Mouse (Mus musculus): Measurements from ENCODE around the gene Uba52.

Uba52 gene

DNA sequence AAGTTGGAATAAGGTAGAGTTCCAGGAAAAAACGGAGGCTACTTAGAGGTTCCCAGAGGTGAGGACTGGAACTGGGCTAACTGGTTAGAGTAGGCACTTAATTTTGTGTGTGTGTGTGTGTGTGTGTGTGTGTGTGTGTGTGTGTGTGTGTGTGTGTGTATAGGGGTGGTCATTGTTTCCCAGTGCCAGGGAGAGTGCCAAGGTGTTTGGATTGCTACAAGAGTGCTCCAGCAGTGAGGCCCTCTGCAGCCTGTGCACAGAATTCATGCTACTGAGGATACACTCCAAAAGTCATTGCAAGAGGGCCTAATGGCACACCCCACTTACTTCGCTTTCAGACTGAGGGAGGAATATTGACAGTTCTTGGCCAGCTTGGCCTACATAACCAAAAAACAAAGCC is 27.7 kb downstream of the Uba52 start:
- DNase-seq (ENCODE audit: low spot score in 2 of 2): no peak

DNA sequence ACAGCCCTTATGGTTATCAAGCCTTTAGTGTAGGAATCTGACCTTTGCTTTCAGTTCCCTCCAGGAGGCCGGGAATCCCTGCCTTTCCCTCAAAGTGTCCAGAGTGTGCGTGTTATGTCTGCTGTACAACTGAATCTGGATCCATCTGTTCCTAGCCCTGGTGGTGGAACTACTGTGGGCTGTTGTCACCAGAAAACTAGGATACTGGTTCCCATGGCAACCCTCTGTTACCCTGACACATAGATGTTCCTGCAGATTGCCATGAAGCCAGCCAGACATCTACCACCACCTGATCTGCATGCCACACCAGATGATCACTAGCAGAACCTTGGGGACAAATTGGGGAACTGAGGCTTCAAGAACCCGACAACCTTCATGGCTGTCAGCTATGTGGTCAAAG is 28.7 kb downstream of the Uba52 start:
- no peak for DNase-seq (ENCODE audit: low spot score in 2 of 2)

DNA sequence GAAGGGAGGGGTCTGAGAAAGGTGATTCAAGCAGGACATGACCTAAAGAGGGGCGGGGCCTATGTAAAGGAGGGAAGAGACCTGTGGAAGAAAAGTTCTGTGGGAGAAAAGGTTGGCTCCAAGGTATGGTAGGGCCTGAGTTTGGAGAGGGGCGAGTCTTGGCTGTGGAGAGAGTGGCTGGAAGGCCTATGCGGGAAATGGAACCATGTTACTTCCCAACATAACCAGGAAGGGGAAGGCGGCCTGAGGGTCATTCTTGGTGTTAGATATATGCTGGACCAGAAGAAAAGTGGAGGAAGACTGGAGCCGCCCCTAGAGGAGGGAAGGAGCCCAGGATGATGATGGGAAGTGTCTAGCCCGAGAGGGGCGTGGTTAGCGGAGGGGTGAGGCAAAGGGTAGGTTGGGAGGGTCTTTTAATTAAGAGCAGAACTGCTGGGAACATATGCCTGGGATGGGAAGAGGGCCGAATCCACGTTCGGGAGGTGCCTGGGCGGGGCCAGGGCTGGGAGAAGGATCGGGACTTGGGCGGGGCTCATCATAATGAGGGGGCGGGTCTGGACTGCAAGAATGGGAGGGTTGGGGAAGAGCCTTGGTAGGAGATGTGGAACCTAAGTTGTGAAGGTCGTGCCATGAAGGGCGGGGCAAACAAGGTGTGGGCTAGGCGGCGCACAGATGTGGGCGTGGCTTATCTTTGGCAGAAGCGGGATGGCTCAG is 33.2 kb downstream of the Uba52 start:
- DNase-seq (ENCODE audit: low spot score in 2 of 2): no peak

DNA sequence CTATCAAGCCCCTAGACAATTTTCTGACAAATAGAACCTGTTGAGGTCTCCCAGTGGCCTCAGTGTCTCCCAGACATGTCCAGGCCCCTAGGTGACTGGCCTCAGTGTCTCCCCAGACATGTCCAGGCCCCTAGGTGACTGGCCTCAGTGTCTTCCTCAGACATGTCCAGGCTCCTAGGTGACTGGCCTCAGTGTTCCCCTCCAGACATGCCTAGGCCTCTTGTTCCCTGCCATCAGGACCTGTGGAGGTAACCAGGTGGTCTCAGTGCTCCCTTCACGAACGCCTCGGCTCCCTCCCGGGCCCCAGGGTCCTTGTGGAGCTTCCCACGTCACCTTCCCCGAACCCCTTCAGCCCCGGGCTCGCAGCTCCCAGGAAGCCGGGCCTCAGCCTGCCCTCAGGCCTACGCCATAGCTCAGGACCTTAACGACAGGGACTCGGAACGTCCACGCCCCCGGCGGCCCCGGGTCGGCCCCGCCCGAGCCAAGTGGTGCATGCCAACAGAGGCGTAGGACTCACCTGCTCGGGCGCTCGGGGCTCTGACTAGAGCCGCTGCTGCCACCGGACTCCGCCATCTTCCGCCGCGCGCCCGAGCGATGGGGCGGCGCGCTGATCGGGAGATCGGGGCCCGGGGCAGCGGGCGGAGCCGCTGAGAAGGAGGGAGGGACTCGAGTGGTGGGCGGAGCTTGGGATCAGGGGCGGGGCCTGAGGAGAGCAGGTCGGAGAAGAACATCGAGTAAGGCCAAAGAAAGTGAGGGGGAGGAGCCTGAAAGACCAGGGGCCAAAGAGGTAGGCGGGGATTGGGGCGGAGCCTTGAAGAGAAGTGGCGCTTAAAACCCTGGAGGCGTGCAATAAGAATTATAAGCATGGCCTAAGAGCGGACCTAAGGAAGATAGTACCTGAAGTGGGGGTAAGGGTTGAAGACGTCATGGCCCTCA is 34.0 kb downstream of the Uba52 start, which contains the start of gene Klhl26:
Gene Klhl26, minus strand, starts transcription at position 636 of the 936 bp plus-strand sequence.
- DNase-seq (ENCODE audit: low spot score in 2 of 2): peak; percentile 72 to 84

DNA sequence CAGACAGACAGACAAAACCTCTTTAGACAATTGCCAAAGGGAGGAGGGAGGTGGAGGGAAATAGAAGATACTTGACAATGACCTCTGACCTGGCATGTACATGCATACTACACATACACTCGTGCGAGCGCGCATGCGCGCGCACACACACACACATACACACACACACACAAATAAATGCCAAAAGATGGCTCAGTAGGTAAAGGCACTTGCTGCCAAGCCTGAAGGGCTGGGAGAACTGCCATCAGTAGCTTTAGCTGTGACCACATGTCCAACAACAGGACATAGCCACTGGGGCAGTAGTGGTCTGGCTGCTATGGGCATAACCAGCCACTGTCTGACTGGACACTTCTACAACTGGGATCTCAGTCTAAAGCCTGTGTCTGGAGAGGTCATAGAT is 38.7 kb downstream of the Uba52 start:
- no peak for DNase-seq (ENCODE audit: low spot score in 2 of 2)

DNA sequence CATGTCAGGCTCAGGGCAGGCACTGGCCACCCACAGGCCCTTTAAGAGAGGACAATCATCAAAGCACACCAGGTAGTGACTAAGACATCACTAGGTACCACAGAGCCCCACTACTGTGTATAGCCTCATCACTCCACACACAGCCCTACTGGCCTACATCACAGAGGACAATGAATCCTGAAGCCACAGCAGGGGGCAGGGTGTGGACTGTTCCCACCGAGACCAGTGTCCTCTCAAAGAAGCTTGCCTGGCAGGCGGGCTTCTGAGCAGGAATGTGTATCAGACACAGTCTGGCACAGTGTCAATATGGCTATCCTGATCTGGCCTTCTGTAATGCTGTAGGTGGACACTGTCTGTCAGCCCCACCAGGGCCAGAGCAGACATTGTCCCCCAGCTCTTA is 40.7 kb downstream of the Uba52 start:
- DNase-seq (ENCODE audit: low spot score in 2 of 2): no peak

DNA sequence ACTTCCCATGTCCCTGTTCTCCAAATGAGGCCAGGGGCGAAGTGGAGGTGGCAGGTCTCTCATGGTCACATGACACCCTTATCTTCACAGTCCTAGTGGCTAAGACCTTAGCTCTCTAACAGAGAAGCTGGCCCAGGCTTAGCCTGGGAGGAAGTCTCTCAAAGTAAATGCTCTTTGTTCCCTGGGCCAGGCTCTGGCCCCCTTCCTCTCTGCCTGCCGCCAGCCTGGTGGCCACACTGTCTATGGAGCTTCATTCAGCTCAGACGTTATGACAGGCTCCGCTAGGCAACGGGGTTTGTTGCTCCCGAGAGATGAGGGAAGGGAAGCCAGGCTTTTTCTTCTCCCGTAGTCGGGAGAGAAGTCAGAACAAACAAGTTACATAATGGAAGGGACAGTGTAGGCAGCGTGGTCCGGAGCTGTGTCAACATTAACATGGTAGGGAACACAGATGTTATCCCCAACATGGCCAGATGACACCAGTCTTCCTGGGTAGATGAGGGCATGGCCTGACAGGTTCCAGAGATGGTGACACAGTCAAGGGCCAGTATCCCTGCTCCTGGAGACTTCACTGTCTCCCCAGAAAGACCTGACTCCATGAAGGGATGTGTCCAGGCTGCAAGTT is 41.2 kb downstream of the Uba52 start:
- no peak for DNase-seq (ENCODE audit: low spot score in 2 of 2)

DNA sequence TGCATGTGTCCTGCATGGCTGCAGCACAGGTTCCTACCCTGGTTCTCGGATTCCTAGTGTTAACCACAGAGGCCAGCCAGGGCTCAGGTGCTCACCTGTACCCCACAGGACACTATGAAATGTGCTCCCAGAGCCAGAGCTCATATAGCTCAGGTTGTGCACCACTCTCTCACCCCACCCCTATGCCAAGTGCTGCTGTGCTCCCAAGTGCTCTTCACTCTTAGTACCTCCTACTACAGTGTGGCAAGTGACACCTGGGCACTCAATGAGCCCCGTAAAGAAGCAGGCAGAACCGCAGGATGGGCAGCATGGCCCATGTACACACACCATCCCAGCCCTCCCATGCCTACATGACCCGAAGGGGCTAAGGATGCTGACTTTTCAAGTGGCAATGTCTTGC is 41.9 kb downstream of the Uba52 start:
- DNase-seq (ENCODE audit: low spot score in 2 of 2): no peak

DNA sequence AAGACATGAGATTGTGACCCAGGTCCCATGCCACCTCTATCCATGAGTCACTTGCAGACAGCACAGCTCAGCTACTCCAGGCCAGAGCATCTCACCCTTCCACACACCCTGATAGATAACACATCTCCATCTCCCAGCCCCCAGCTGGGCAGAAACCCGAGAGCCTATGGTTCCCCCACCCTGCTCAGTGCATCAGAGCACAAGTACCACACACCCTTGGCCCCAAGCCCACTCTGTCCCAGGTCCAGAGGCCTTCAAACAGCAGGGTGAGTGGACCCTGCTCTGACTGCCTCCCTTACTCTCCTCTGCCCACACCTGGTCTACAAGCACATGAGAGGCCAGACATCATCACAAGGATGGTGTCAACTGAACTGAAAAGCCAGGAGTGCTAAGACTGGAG is 42.7 kb downstream of the Uba52 start:
- DNase-seq (ENCODE audit: low spot score in 2 of 2): no peak

DNA sequence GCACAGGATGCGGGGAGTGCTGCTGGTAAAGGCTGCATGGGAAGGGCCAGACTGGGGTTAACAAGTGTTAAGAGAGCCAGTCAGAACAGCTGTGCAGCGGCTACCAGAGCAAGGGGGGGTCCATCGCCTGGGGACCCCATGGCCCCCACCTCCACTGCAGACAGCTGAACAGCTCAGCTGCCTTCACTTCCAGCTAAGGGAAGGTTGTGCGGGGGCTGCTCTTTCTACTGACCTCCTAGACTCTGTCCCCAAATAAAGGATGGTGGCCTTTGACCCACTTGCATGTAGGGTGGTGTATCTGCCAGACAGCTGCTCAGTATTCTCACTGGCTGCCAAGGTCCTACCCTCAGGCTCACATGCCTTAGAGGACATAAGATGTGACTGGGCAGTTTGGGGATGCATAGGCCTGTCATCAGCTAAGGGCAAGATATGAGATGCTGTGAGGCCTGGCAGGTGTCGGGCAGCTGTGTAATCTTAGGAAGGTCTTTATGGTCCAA is 43.3 kb downstream of the Uba52 start:
- no peak for DNase-seq (ENCODE audit: low spot score in 2 of 2)

DNA sequence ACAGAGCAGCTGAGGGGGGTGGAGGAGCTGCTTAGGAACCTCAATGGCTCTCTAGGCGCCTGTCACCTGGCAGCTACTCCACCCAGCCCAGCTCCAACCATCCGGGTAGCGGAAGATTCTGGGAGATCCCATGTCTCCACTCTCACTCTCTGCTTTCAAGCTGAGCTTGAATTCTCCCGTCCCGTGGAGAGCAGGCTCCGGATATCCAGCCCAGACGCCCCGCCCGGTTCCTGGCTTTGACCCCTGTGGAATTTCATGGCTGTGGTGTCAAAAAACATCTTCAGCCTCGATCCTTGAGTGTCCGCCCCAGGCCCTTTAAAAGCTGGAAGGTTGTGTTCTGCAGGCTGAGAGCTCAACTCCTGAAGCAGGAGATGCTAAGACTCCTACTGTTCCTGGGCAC is 43.8 kb downstream of the Uba52 start:
- no peak for DNase-seq (ENCODE audit: low spot score in 2 of 2)

DNA sequence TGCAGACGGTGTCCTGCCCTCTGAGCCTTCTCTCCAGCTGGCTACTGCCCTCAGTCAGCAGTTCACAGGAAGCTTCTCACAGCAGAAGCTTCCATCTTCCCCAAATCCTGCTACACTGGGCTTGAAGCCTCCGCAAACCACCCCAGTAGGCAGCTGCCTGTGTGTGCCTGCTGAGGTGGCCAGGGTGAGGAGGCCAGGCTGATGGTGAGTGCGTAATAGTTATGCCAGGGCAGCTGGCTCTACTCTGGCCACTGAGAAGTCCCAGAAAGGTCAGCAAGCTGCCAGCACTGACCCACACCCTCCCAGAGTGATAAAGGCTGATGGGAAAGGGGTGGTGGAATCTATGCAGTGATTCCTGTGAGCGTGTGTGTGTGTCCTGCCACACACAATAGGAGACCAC is 44.3 kb downstream of the Uba52 start:
- DNase-seq (ENCODE audit: low spot score in 2 of 2): no peak

DNA sequence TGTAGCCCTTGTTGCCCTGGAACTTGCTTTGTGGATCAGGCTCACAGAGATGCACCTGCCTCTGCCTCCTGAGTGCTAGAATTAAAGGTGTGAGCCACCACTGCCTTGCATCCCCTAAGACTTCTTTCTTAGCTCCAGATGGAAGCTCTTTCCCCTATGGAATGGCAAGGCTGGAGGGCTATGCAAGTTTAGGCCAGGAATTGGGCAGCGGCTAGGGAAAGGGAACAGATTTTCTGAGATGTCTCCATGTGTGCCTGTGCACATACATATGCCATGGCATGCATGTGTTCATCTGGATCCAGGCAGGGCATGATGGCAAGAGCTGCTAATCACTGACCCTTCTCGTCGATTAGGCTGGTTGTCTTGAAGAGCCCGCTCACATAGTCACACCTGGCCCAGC is 44.9 kb downstream of the Uba52 start:
- no peak for DNase-seq (ENCODE audit: low spot score in 2 of 2)

DNA sequence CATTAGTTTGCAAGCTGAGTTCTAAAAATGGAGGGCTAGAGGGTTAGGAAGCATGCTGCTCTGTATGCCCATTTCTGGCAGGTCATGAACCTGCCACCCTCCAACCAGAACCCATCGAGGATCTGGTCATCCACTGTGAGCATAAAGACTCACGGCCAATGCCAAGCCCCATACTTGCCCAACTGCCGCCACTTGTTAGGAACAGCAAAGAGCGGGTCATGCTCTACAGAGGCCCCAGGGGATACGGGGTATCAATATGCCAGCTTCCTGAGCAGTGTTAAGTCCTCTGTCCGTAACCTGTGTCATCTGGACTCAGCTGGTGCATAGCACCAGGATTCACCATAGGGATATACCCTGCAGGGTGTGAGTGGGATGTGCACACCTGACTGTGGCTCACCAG is 46.4 kb downstream of the Uba52 start:
- no peak for DNase-seq (ENCODE audit: low spot score in 2 of 2)

DNA sequence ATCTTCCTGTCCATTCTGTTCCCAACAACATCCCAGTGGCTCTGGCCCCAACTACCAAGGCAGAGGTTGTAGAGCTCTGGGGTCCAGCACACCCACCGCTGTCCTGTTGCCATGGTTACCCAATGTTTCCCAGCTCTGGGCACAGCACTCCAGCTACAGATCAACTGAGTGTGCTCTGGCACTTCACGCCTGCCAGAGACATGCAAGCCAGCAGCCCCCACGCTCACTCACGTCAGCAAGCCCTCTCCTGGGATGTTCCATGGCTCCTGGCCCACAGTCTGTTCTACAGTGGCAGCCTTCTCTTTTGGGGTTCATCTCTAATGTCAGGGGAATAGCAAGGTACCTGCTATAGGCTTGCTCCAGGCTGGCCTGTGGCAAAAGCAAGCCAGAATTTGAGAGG is 47.3 kb downstream of the Uba52 start:
- DNase-seq (ENCODE audit: low spot score in 2 of 2): no peak

DNA sequence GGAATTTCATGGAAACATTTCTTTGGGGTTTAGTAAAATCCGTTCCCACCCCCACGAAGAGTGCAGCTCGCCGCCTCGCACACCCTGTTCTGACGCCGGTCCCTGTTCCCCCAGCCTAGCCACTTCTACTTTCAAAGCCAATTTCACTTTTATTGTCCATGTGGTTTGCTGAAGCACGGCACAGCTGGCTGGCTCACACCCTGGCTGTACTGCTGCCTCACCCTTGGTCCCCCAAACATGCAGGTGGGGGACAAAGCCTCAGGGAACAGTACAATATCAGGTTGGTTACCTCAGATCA is 48.1 kb downstream of the Uba52 start:
- DNase-seq (ENCODE audit: low spot score in 2 of 2): no peak

DNA sequence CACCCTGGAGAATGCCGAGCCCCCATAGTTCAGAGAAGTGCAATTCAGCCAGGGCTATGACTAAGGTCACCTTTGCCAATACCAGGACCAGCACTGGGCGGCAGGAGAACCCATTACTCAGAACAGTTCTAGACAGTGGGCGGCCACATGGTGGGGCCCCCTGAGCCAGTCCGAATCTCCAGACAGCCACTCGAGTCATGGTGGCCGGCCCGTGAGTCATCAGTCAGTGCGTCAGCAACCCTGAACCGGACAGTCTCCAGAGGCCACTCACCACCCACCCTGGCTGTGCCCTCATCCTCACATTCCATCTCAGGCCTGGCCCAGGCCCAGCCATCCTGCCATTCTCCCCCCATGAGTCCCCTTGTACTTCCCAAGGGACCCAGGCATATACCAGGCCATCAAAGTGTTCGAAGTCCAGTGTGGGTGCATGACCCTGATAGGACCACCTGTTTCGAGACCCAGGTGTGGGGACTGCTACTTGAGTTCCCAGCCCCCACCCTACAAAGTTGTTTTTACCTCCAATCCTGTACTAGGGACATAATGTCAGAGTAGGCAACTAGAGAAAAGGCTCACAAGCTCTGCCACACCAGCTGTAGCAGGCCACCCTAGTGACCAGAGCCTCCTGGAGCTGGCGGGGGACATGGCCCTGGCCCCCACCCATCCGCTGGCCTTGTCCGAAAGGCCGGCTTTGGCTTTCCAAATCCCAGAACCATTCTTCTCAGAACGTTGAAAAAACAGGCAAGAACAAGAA is 48.7 kb downstream of the Uba52 start:
- DNase-seq (ENCODE audit: low spot score in 2 of 2): no peak

DNA sequence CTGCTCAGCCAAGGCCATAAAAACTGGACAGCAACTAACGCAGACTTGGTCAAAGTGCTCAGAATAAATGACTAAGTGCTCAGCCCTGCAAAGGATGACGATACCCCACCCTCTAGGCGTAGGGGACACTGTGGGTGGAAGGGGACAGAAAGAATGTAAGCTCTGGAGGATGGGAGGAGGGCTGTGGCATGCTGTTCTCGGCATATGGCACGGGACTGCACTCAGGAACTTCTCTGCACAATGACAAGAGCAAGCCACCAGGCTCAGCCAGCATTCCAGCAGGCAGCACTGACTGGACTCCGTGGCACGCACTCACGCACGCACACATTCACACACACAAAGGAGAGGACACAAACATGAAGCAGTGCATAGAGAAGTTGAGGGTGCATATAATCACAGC is 50.0 kb downstream of the Uba52 start:
- no peak for DNase-seq (ENCODE audit: low spot score in 2 of 2)

DNA sequence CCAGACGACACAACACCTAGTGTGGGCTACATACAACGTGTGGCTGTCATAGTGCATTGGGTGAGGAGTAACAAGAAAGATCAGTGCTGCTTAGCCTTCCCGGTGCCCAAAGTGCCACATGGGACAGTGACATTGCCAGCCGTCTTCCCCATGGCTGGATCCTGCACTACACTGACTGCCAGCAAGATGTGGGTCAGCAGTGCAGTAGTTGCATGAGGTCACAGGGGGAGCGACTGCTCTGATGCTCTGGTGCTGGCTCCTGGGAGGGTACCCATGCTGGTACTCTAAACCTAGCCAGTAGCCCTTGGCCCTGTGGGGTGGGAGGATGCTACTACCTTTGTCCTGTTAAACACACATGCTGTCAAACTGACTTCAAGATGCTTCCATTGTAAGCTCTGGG is 50.4 kb downstream of the Uba52 start:
- DNase-seq (ENCODE audit: low spot score in 2 of 2): no peak

DNA sequence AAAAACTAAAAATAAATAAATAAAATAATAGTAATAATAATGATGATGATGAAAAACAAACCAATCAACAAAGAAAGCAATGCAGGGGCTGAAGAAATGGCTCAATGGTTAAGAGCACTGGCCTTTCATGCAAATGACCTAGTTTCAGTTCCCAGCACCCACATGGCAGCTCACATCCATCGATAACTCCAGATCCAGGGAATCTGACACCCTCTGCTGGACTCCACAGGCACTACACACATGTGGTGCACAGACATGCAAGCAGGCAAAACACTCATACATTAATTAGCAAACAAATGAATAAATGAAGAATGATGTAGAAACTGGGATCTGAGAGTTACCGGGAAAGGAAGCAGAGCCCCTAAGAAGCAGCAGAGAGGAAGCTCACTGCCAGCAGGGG is 51.0 kb downstream of the Uba52 start:
- DNase-seq (ENCODE audit: low spot score in 2 of 2): no peak

DNA sequence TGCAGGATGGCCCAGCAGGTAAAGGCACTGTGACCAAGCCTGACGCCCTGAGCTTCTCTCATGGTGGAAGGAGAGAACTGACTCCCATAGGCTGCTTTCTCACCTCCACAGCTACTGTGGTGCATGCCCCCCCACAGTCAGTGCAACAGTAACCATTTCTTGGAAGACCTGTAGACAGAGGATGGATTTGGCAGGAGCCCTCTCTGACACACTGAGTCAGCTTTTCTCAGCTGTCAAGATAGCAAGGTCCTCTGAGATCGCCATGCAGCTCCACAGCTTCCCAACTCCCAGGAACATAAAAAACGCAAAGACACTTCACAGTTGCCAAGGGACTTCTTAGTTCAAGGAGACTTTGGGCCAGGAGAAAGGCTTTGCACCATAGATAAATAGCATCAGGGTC is 52.1 kb downstream of the Uba52 start:
- no peak for DNase-seq (ENCODE audit: low spot score in 2 of 2)

Data from frontal cortex, postnatal 25 days (tissue).